Mouse (Mus musculus): Measurements from ENCODE around the gene Notch3. TPM values are rescaled to one million over a fixed set of nuclear protein-coding genes. Genes with fewer than 3 reads are reported as not detected.
"Not testable (repeated sequence)": the region's sequence is repeated elsewhere in the genome, so short reads cannot be mapped to it uniquely, and the experiment has no call there.

Gene Notch3
- polyA plus RNA-seq, 1 experiment from 2014 or later, result 7.4 TPM

DNA sequence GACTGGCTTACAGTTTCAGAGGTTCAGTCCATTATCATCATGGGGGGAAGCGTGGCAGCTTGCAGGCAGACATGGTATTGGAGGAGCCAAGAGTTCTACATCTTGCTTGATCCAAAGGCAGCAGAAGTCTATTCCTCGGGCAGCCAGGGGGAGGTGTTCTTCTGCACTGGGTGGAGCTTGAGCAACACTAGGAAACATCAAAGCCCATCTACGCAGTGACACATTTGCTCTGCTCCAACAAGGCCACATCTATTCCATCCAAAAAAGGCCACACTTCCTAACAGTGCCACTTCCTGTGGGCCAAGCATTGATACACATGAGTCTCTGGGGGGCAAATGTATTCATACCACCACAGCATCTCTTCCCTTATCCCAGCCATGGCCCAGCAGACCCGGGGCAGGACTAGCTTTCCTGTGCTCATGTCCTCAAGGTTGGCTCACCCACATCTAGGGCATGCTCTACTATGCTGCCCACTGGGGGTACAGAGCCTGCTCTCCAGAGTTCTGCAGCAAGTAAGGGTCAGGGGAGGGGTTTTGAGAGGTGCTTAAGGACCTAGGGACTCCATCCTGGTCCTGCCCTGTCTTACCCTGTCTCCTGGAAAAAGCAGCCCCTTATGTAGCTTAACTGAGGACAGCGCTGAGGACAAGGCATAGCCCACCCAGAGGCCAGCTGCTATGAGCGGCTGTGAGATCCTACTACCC is 49.9 kb downstream of the Notch3 start:
- Histone ChIP-seq H3K27me3 (ENCODE audit: insufficient read depth, low read length) (no peaks in the 10 kb centered on the region), H3K9ac (ENCODE audit: low read depth, low read length) (no peak overlapping the region), H3K4me3 (replicated peaks; ENCODE audit: low read depth, low read length) (no peak overlapping the region), H3K27ac (no peak overlapping the region), H3K9me3 (replicated peaks; ENCODE audit: low read length) (no peaks in the 10 kb centered on the region), H3K4me2 (ENCODE audit: low read length) (no peak overlapping the region), H3K4me1 (replicated peaks; ENCODE audit: insufficient read depth, low read length) (peaks cover 28% of the 10 kb centered on the region), H3K36me3 (ENCODE audit: insufficient read depth, low read length) (no peaks in the 10 kb centered on the region)
- ATAC-seq (replicated peaks; ENCODE audit: low FRiP score, low read depth), result no peak
- WGBS, result 73% methylated on average over 6 of the region's 6 CpGs
- no peak for TF ChIP-seq CTCF (IDR thresholded peaks at IDR 0.05; ENCODE audit: low read depth)
- DNase-seq (ENCODE audit: low spot score), result no peak

- Histone ChIP-seq H3K4me1 (replicated peaks; ENCODE audit: insufficient read depth, low read length) (peaks cover 28% of the 10 kb centered on the region), H3K9ac (ENCODE audit: low read depth, low read length) (peak overlapping the region; percentile 62), H3K4me3 (replicated peaks; ENCODE audit: low read depth, low read length) (peak overlapping the region; percentile 45), H3K27ac (peak overlapping the region; percentile 60), H3K4me2 (ENCODE audit: low read length) (peak overlapping the region; percentile 93)
- not testable (repeated sequence) for ATAC-seq (replicated peaks; ENCODE audit: low FRiP score, low read depth); DNase-seq (ENCODE audit: low spot score); H3K27me3 ChIP-seq (ENCODE audit: insufficient read depth, low read length); H3K36me3 ChIP-seq (ENCODE audit: insufficient read depth, low read length); H3K9me3 ChIP-seq (replicated peaks; ENCODE audit: low read length)
- WGBS, result 58% methylated on average over 5 of the region's 5 CpGs
Observed at GRCm38 (mm10) chr17:32114486-32114885, 52.2 kb downstream of the Notch3 start.

DNA sequence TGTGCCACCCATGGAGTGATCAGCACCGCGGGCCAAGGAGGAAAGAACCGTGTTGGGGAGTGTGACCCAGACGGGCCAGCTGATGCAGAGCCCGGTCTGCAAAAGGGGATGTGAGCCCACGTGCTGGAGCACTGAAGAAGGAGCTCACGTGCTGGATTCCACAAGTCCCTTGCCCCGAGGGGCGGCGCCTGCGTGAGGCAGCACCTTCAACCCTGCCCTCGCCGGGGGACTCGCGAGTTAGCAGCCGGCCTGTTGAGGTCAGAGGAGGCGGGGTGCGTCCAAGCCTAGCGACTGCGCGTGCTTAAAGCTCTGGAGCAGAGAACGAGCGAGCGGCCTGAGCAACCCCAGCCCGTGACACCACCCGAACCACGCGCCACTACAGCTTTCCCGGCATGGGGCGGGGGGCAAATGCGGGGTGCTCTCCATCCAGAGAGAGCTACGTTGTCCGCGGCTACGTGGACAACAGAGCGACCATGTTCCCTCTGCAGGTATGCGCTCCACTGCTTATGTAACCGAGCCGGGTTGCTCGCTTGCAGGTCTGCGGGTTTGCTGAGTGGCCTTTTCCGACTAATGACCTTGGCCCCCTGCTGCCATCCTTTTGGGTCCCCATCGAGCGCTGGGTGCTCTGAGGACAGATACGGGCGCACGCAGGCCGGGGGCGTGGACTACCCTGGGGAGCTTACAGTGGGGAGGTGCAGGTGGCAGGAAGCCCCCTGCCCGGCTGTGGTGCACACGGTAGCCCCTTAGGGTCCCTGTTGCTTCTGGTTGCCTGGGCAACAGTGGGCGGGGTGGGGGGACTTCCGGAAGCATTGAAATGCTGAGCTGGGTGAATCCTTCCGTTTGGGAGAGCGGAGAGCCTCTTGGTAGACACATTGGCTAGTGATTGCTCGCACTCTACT is 52.9 kb downstream of the Notch3 start:
- Histone ChIP-seq H3K36me3 (ENCODE audit: insufficient read depth, low read length) (no peaks in the 10 kb centered on the region), H3K4me2 (ENCODE audit: low read length) (peak overlapping the region; percentile 93), H3K4me3 (replicated peaks; ENCODE audit: low read depth, low read length) (peak overlapping the region; percentile 45), H3K9ac (ENCODE audit: low read depth, low read length) (peak overlapping the region; percentile 62), H3K27ac (peak overlapping the region; percentile 60), H3K27me3 (ENCODE audit: insufficient read depth, low read length) (no peaks in the 10 kb centered on the region), H3K9me3 (replicated peaks; ENCODE audit: low read length) (no peaks in the 10 kb centered on the region), H3K4me1 (replicated peaks; ENCODE audit: insufficient read depth, low read length) (peaks cover 28% of the 10 kb centered on the region)
- peak; percentile 74 for DNase-seq (ENCODE audit: low spot score)
- no peak for TF ChIP-seq CTCF (IDR thresholded peaks at IDR 0.05; ENCODE audit: low read depth)
- WGBS, result 2% methylated on average over 56 of the region's 56 CpGs
- peak; percentile 67 for ATAC-seq (replicated peaks; ENCODE audit: low FRiP score, low read depth)

GRCm38 (mm10) chr17:32113255-32113522 is 53.5 kb downstream of the Notch3 start:
- Histone ChIP-seq H3K4me3 (replicated peaks; ENCODE audit: low read depth, low read length) (peak overlapping the region; percentile 45; the same call in 1 of the 2 replicates), H3K9ac (ENCODE audit: low read depth, low read length) (peak overlapping the region; percentile 62), H3K27ac (no peak overlapping the region), H3K4me1 (replicated peaks; ENCODE audit: insufficient read depth, low read length) (peaks cover 24% of the 10 kb centered on the region), H3K4me2 (ENCODE audit: low read length) (peak overlapping the region; percentile 93), H3K27me3 (ENCODE audit: insufficient read depth, low read length) (no peaks in the 10 kb centered on the region), H3K36me3 (ENCODE audit: insufficient read depth, low read length) (no peaks in the 10 kb centered on the region), H3K9me3 (replicated peaks; ENCODE audit: low read length) (no peaks in the 10 kb centered on the region)
- TF ChIP-seq CTCF (IDR thresholded peaks at IDR 0.05; ENCODE audit: low read depth), result no peak
- DNase-seq (ENCODE audit: low spot score) (no peak), ATAC-seq (replicated peaks; ENCODE audit: low FRiP score, low read depth) (no peak)
- 27% methylated on average over 8 of the region's 8 CpGs for WGBS

GRCm38 (mm10) chr17:32112434-32113254 is 54.0 kb downstream of the Notch3 start:
- Histone ChIP-seq H3K36me3 (ENCODE audit: insufficient read depth, low read length) (no peaks in the 10 kb centered on the region), H3K4me2 (ENCODE audit: low read length) (no peak overlapping the region), H3K27ac (no peak overlapping the region), H3K9me3 (replicated peaks; ENCODE audit: low read length) (no peaks in the 10 kb centered on the region), H3K4me1 (replicated peaks; ENCODE audit: insufficient read depth, low read length) (peaks cover 21% of the 10 kb centered on the region), H3K4me3 (replicated peaks; ENCODE audit: low read depth, low read length) (no peak overlapping the region), H3K9ac (ENCODE audit: low read depth, low read length) (peak overlapping the region; percentile 62; the same call in 1 of the 2 replicates), H3K27me3 (ENCODE audit: insufficient read depth, low read length) (no peaks in the 10 kb centered on the region)
- ATAC-seq (replicated peaks; ENCODE audit: low FRiP score, low read depth) (no peak), DNase-seq (ENCODE audit: low spot score) (no peak)
- 81% methylated on average over 8 of the region's 8 CpGs for WGBS
- TF ChIP-seq CTCF (IDR thresholded peaks at IDR 0.05; ENCODE audit: low read depth), result no peak
